In the genomic region with DNA sequence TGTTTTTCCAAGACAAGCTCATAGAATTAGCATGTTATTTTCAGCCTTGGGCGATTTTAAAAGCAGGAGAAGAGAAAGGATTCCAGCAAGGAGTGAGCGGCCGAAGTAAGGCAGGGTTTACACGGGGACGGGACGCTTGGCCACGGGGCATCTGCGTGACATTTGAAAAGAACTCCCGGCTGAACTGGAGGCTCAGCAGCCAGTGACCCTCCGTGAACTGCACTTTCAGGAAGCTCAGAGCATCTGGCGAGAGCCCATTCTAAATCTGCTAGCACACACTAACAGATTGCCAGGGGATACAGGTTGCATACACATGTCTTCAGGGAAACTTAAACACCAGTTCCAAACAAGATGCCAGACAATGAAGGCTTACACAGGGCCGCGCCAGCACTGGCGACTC, we compare ENCODE assay signal across 21 mouse cellular contexts. TPM values are rescaled to one million over a fixed set of nuclear protein-coding genes. Genes with fewer than 3 reads are reported as not detected.
A peak's percentile ranks its signal among the peaks of the same experiment; 100 is the strongest.
DNase-seq lines count a peak whose midpoint lies in the region; ATAC-seq and TF ChIP-seq lines count a peak whose summit lies in the region.
"Had no signal": no experiment of that assay in that cellular context is flagged by ENCODE, and none has a peak within 500 bp of the region (broad histone marks: within the 10 kb centered on the region; RNA-seq: fewer than 3 reads in every experiment).

No protein-coding gene starts in this region.

- peaks cover 15% of the 10 kb centered on the region; the same call in 1 of the 2 replicates for H3K4me1 ChIP-seq in forebrain, embryonic 10.5 days
- no peaks in the 10 kb centered on the region for H3K4me1 ChIP-seq in forebrain, postnatal 0 days (ENCODE audit: insufficient read depth)
- H3K4me1 ChIP-seq in midbrain, embryonic 11.5 days (ENCODE audit: control insufficient read depth, insufficient read depth, low read length): peaks cover 4% of the 10 kb centered on the region; the same call in 1 of the 2 replicates
- no peaks in the 10 kb centered on the region for H3K4me1 ChIP-seq in midbrain, embryonic 16.5 days (ENCODE audit: control insufficient read depth, insufficient read depth, low read length)
- peaks cover 8% of the 10 kb centered on the region for H3K4me1 ChIP-seq in limb, embryonic 13.5 days

- WGBS in forebrain, embryonic 10.5 days: 77% methylated on average over 14 of the region's 14 CpGs
- WGBS in forebrain, postnatal 0 days: 69% methylated on average over 14 of the region's 14 CpGs
- WGBS in midbrain, embryonic 11.5 days: 66% methylated on average over 14 of the region's 14 CpGs
- WGBS in midbrain, embryonic 16.5 days: 52% methylated on average over 14 of the region's 14 CpGs
- WGBS in limb, embryonic 13.5 days: 57% methylated on average over 14 of the region's 14 CpGs

- no peak for TF ChIP-seq CTCF in forebrain, postnatal 0 days (IDR thresholded peaks at IDR 0.05; ENCODE audit: low read depth)

- no peak for ATAC-seq in forebrain, postnatal 0 days
- no peak for ATAC-seq in midbrain, embryonic 11.5 days (ENCODE audit: low FRiP score)
- no peak for ATAC-seq in midbrain, embryonic 16.5 days
- no peak for ATAC-seq in limb, embryonic 13.5 days (ENCODE audit: low FRiP score, low read depth)
- ATAC-seq: liver, postnatal 0 days had no signal

- H3K9ac ChIP-seq in forebrain, postnatal 0 days: no peak overlapping the region
- H3K9ac ChIP-seq in midbrain, embryonic 11.5 days (ENCODE audit: low read length): no peak overlapping the region
- no peak overlapping the region for H3K9ac ChIP-seq in midbrain, embryonic 16.5 days (ENCODE audit: low read depth, low read length)
- no peak overlapping the region for H3K9ac ChIP-seq in limb, embryonic 13.5 days
- H3K9ac ChIP-seq: hindbrain, embryonic 12.5 days; liver, postnatal 0 days had no signal

- no peaks in the 10 kb centered on the region for H3K9me3 ChIP-seq in forebrain, embryonic 10.5 days
- no peaks in the 10 kb centered on the region for H3K9me3 ChIP-seq in forebrain, postnatal 0 days (ENCODE audit: low read length)
- H3K9me3 ChIP-seq in midbrain, embryonic 11.5 days (ENCODE audit: control insufficient read depth, low read length): no peaks in the 10 kb centered on the region
- H3K9me3 ChIP-seq in midbrain, embryonic 16.5 days (replicated peaks; ENCODE audit: control insufficient read depth, low read length, poor library complexity, severe bottlenecking): no peaks in the 10 kb centered on the region
- no peaks in the 10 kb centered on the region for H3K9me3 ChIP-seq in limb, embryonic 13.5 days
- H3K9me3 ChIP-seq: hindbrain, embryonic 12.5 days had no signal

- no peaks in the 10 kb centered on the region for H3K36me3 ChIP-seq in forebrain, embryonic 10.5 days (replicated peaks)
- H3K36me3 ChIP-seq in forebrain, postnatal 0 days (ENCODE audit: insufficient read depth): no peaks in the 10 kb centered on the region
- no peaks in the 10 kb centered on the region for H3K36me3 ChIP-seq in midbrain, embryonic 11.5 days (ENCODE audit: control insufficient read depth, insufficient read depth, low read length)
- H3K36me3 ChIP-seq in midbrain, embryonic 16.5 days (ENCODE audit: control insufficient read depth, insufficient read depth, low read length): no peaks in the 10 kb centered on the region
- H3K36me3 ChIP-seq in limb, embryonic 13.5 days: no peaks in the 10 kb centered on the region
- H3K36me3 ChIP-seq: hindbrain, embryonic 12.5 days had no signal

- H3K4me3 ChIP-seq in forebrain, embryonic 10.5 days: no peak overlapping the region
- no peak overlapping the region for H3K4me3 ChIP-seq in forebrain, postnatal 0 days (ENCODE audit: low read depth, low read length)
- H3K4me3 ChIP-seq in midbrain, embryonic 11.5 days (ENCODE audit: low read depth, low read length): no peak overlapping the region
- no peak overlapping the region for H3K4me3 ChIP-seq in midbrain, embryonic 16.5 days (ENCODE audit: low read depth, low read length)
- H3K4me3 ChIP-seq in limb, embryonic 13.5 days: no peak overlapping the region
- H3K4me3 ChIP-seq: hindbrain, embryonic 12.5 days; myocyte had no signal

- DNase-seq in forebrain, embryonic 10.5 days (ENCODE audit: extremely low spot score, low spot score): no peak
- DNase-seq in forebrain, postnatal 0 days: no peak
- DNase-seq in midbrain, embryonic 11.5 days (ENCODE audit: low spot score, missing footprints): peak; percentile 84
- DNase-seq in gastrocnemius, postnatal 10 days: peak; percentile 11
- DNase-seq in heart, postnatal 10 days: no peak
- no peak for DNase-seq in frontal cortex, postnatal 36 days (ENCODE audit: low spot score in 2 of 2)
- DNase-seq: adrenal gland, postnatal 10 days; cerebellum, adult 18-20 months; kidney, adult 18-20 months; kidney, postnatal 36 days; layer of hippocampus, postnatal 36 days; liver, postnatal 0 days; thymus, postnatal 14 days had no signal

- H3K27me3 ChIP-seq in forebrain, embryonic 10.5 days (ENCODE audit: poor library complexity, severe bottlenecking): no peaks in the 10 kb centered on the region
- no peaks in the 10 kb centered on the region for H3K27me3 ChIP-seq in forebrain, postnatal 0 days (ENCODE audit: insufficient read depth, low read length)
- H3K27me3 ChIP-seq in midbrain, embryonic 11.5 days (ENCODE audit: control insufficient read depth, insufficient read depth, low read length): no peaks in the 10 kb centered on the region
- H3K27me3 ChIP-seq in midbrain, embryonic 16.5 days (ENCODE audit: control insufficient read depth, insufficient read depth, low read depth, low read length): no peaks in the 10 kb centered on the region
- H3K27me3 ChIP-seq in limb, embryonic 13.5 days: no peaks in the 10 kb centered on the region
- H3K27me3 ChIP-seq: hindbrain, embryonic 12.5 days had no signal

- 0 out of 2 replicates have a peak overlapping the region, but pooled peaks have one; percentile 1 for H3K27ac ChIP-seq in forebrain, embryonic 10.5 days
- no peak overlapping the region for H3K27ac ChIP-seq in forebrain, postnatal 0 days (ENCODE audit: low read depth, low read length)
- no peak overlapping the region for H3K27ac ChIP-seq in midbrain, embryonic 11.5 days (ENCODE audit: low read depth, low read length)
- H3K27ac ChIP-seq in midbrain, embryonic 16.5 days (ENCODE audit: low read length): no peak overlapping the region
- H3K27ac ChIP-seq in limb, embryonic 13.5 days: no peak overlapping the region
- H3K27ac ChIP-seq: hindbrain, embryonic 12.5 days; stomach, postnatal 0 days had no signal

- H3K4me2 ChIP-seq in forebrain, postnatal 0 days (ENCODE audit: low read depth): no peak overlapping the region
- H3K4me2 ChIP-seq in midbrain, embryonic 11.5 days: no peak overlapping the region
- H3K4me2 ChIP-seq in midbrain, embryonic 16.5 days (ENCODE audit: low read length): no peak overlapping the region
- H3K4me2 ChIP-seq in limb, embryonic 13.5 days (replicated peaks): peak overlapping the region; percentile 21
- H3K4me2 ChIP-seq: hindbrain, embryonic 12.5 days had no signal

- intact Hi-C loops in heart, postnatal 10 days (cut with DNase I): no loop called here

RNA-seq across cellular contexts. Expression of a gene that starts 6.7 kb away (rescaled TPM):
- not detected in 2 replicates for polyA plus RNA-seq in forebrain, embryonic 10.5 days (2016; fragmentation: Nextera tagmentation; extraction: Ambion mirVana)
- not detected in 2 replicates for total RNA-seq in forebrain, postnatal 0 days (2014; rRNA removed)
- not detected in 2 replicates for polyA plus RNA-seq in forebrain, postnatal 0 days (2015; fragmentation: Nextera tagmentation; extraction: Ambion mirVana)
- polyA plus RNA-seq in midbrain, embryonic 11.5 days (2014; fragmentation: Nextera tagmentation; extraction: Ambion mirVana): not detected in 2 replicates
- polyA plus RNA-seq in midbrain, embryonic 16.5 days (2015; fragmentation: Nextera tagmentation; extraction: Ambion mirVana): not detected in 2 replicates
- total RNA-seq in gastrocnemius, postnatal 10 days (2021): not detected
- polyA plus RNA-seq in limb, embryonic 13.5 days (2015; fragmentation: Nextera tagmentation; extraction: Ambion mirVana): not detected in 2 replicates
- total RNA-seq in heart, postnatal 10 days (2021): not detected
- total RNA-seq: adrenal gland, postnatal 10 days; layer of hippocampus, postnatal 36 days had no signal
- polyA plus RNA-seq: frontal cortex, adult 2 months; heart, embryonic 14.5 days; hindbrain, embryonic 12.5 days; limb, embryonic 14.5 days; liver, postnatal 0 days; myocyte; stomach, postnatal 0 days had no signal

RNA-seq across cellular contexts. Expression of a gene that starts 28.1 kb away (rescaled TPM):
- polyA plus RNA-seq in forebrain, embryonic 10.5 days (2016; fragmentation: Nextera tagmentation; extraction: Ambion mirVana): not detected in 2 replicates
- total RNA-seq in forebrain, postnatal 0 days (2014; rRNA removed): not detected in 2 replicates
- polyA plus RNA-seq in forebrain, postnatal 0 days (2015; fragmentation: Nextera tagmentation; extraction: Ambion mirVana): not detected in 2 replicates
- polyA plus RNA-seq in midbrain, embryonic 11.5 days (2014; fragmentation: Nextera tagmentation; extraction: Ambion mirVana): not detected in 2 replicates
- polyA plus RNA-seq in midbrain, embryonic 16.5 days (2015; fragmentation: Nextera tagmentation; extraction: Ambion mirVana): not detected in 2 replicates
- total RNA-seq in gastrocnemius, postnatal 10 days (2021): not detected
- polyA plus RNA-seq in limb, embryonic 13.5 days (2015; fragmentation: Nextera tagmentation; extraction: Ambion mirVana): not detected in 2 replicates
- total RNA-seq in heart, postnatal 10 days (2021): not detected
- total RNA-seq: adrenal gland, postnatal 10 days; layer of hippocampus, postnatal 36 days had no signal
- polyA plus RNA-seq: heart, embryonic 14.5 days; hindbrain, embryonic 12.5 days; limb, embryonic 14.5 days; liver, postnatal 0 days; myocyte; stomach, postnatal 0 days had no signal

RNA-seq across cellular contexts. Expression of a gene that starts 43.6 kb away (rescaled TPM):
- polyA plus RNA-seq in forebrain, embryonic 10.5 days (2016; fragmentation: Nextera tagmentation; extraction: Ambion mirVana): not detected in 2 replicates
- not detected in 2 replicates for total RNA-seq in forebrain, postnatal 0 days (2014; rRNA removed)
- not detected in 2 replicates for polyA plus RNA-seq in forebrain, postnatal 0 days (2015; fragmentation: Nextera tagmentation; extraction: Ambion mirVana)
- polyA plus RNA-seq in midbrain, embryonic 11.5 days (2014; fragmentation: Nextera tagmentation; extraction: Ambion mirVana): not detected in 2 replicates
- not detected in 2 replicates for polyA plus RNA-seq in midbrain, embryonic 16.5 days (2015; fragmentation: Nextera tagmentation; extraction: Ambion mirVana)
- total RNA-seq in gastrocnemius, postnatal 10 days (2021): not detected
- polyA plus RNA-seq in limb, embryonic 13.5 days (2015; fragmentation: Nextera tagmentation; extraction: Ambion mirVana): not detected in 2 replicates
- total RNA-seq in heart, postnatal 10 days (2021): not detected
- total RNA-seq: adrenal gland, postnatal 10 days; layer of hippocampus, postnatal 36 days had no signal
- polyA plus RNA-seq: heart, embryonic 14.5 days; hindbrain, embryonic 12.5 days; limb, embryonic 14.5 days; liver, postnatal 0 days; myocyte; stomach, postnatal 0 days had no signal

RNA-seq across cellular contexts. Expression of a gene that starts 45.4 kb away (rescaled TPM):
- polyA plus RNA-seq in forebrain, embryonic 10.5 days (2016; fragmentation: Nextera tagmentation; extraction: Ambion mirVana): not detected in 2 replicates
- not detected in 2 replicates for total RNA-seq in forebrain, postnatal 0 days (2014; rRNA removed)
- not detected in 2 replicates for polyA plus RNA-seq in forebrain, postnatal 0 days (2015; fragmentation: Nextera tagmentation; extraction: Ambion mirVana)
- polyA plus RNA-seq in midbrain, embryonic 11.5 days (2014; fragmentation: Nextera tagmentation; extraction: Ambion mirVana): not detected in 2 replicates
- not detected in 2 replicates for polyA plus RNA-seq in midbrain, embryonic 16.5 days (2015; fragmentation: Nextera tagmentation; extraction: Ambion mirVana)
- total RNA-seq in gastrocnemius, postnatal 10 days (2021): not detected
- not detected in 2 replicates for polyA plus RNA-seq in limb, embryonic 13.5 days (2015; fragmentation: Nextera tagmentation; extraction: Ambion mirVana)
- total RNA-seq in heart, postnatal 10 days (2021): not detected
- total RNA-seq: adrenal gland, postnatal 10 days; layer of hippocampus, postnatal 36 days had no signal
- polyA plus RNA-seq: frontal cortex, adult 2 months; heart, embryonic 14.5 days; hindbrain, embryonic 12.5 days; limb, embryonic 14.5 days; liver, postnatal 0 days; myocyte; stomach, postnatal 0 days had no signal

RNA-seq across cellular contexts. Expression of a gene that starts 58.2 kb away (rescaled TPM):
- polyA plus RNA-seq in forebrain, embryonic 10.5 days (2016; fragmentation: Nextera tagmentation; extraction: Ambion mirVana): 0.49 TPM in 1 of 2 replicates, not detected in the other
- not detected in 2 replicates for total RNA-seq in forebrain, postnatal 0 days (2014; rRNA removed)
- not detected in 2 replicates for polyA plus RNA-seq in forebrain, postnatal 0 days (2015; fragmentation: Nextera tagmentation; extraction: Ambion mirVana)
- not detected in 2 replicates for polyA plus RNA-seq in midbrain, embryonic 11.5 days (2014; fragmentation: Nextera tagmentation; extraction: Ambion mirVana)
- not detected in 2 replicates for polyA plus RNA-seq in midbrain, embryonic 16.5 days (2015; fragmentation: Nextera tagmentation; extraction: Ambion mirVana)
- total RNA-seq in gastrocnemius, postnatal 10 days (2021): under 1 TPM; 0.36 to 0.54 TPM
- polyA plus RNA-seq in limb, embryonic 13.5 days (2015; fragmentation: Nextera tagmentation; extraction: Ambion mirVana): 0.19 TPM in 1 of 2 replicates, not detected in the other
- under 1 TPM in 1 of 2 experiments, not detected in 1; 0.47 TPM for total RNA-seq in heart, postnatal 10 days (2021)
- total RNA-seq: layer of hippocampus, postnatal 36 days had no signal
- polyA plus RNA-seq: frontal cortex, adult 2 months; heart, embryonic 14.5 days; hindbrain, embryonic 12.5 days; liver, postnatal 0 days; myocyte had no signal

Comparison
In these comparisons a context has a peak if more than half of its experiments do, and no peak if none do; other contexts are left out.
1. DNase-seq: peak in midbrain, embryonic 11.5 days (single experiment) and gastrocnemius, postnatal 10 days (single experiment); none in forebrain, embryonic 10.5 days (single experiment), forebrain, postnatal 0 days (single experiment), heart, postnatal 10 days (0 of 2) and frontal cortex, postnatal 36 days (0 of 2).